Mouse (Mus musculus): Measurements from ENCODE around the gene Myrip.
"Not testable (repeated sequence)": the region's sequence is repeated elsewhere in the genome, so short reads cannot be mapped to it uniquely, and the experiment has no call there.

Myrip gene

DNA sequence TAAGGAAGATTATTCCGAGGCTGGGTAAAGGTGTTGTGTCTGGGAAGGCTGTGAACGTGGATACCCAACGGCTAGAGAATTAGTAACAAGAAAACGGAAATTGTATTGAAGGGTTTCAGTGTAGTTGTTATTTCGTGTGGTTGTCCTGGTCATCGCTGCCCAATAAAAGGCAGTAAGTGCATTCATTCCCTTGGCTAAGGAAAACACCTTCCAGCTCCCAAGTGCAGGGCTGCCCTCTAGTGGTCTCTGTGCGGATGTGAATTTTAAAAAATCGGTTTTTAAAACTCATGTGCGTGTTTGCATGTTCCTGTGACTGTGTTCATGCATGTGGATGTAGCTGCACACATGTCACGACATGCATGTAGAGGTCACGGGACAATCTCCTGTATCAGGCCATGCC lies 76.4 kb downstream of the Myrip start:
- peak; percentile 24 for DNase-seq (ENCODE audit: extremely low spot score, low read depth, low spot score)

GRCm38 (mm10) chr9:120395188-120395587 lies 93.9 kb downstream of the Myrip start:
- DNase-seq (ENCODE audit: extremely low spot score, low read depth, low spot score): no peak

GRCm38 (mm10) chr9:120396579-120397185 lies 95.4 kb downstream of the Myrip start:
- DNase-seq (ENCODE audit: extremely low spot score, low read depth, low spot score): no peak

DNA sequence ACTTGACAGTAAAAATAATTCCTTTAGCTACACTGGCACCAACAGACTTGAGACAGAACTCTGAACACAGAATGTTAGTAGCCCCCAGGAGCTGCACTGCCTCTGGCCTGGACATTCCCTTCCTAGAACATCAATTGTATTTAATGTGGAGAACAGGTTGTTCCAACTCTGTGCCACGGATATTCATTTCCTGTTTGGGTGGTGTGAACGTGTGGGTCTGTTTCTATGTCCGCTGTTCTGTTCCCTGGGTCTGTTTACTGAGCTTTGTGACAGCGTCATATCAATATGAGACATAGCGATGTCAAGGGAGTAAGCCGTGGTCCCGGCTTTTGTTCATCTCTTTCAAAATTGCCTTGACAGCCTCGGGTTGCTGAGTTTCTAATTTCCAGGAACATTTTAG lies 97.0 kb downstream of the Myrip start:
- no peak for DNase-seq (ENCODE audit: extremely low spot score, low read depth, low spot score)

- not testable (repeated sequence) for DNase-seq (ENCODE audit: extremely low spot score, low read depth, low spot score)
Observed at GRCm38 (mm10) chr9:120399537-120399936, 98.2 kb downstream of the Myrip start.

- DNase-seq (ENCODE audit: extremely low spot score, low read depth, low spot score): no peak
Observed at GRCm38 (mm10) chr9:120402368-120402767, 101.1 kb downstream of the Myrip start.

DNA sequence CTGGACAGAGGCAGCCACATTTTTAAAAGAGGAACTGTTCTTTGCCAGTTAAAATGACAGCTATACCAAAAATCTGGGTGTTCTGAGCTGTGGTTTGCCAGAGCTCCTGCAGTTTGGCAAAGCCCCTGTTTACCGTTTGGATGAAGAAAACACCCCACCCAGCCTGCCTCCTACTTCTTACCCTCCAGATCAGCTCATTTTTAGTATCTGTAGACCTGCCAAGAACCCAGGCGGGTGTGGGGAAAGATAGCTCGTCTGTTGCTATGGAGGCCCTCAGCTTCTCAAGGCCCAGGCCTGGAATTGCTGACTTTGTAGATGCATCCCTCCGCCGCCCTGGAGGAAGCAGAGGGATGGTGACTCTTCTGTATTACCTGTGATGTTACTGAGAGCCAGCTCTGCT lies 102.3 kb downstream of the Myrip start:
- DNase-seq (ENCODE audit: extremely low spot score, low read depth, low spot score): no peak

DNA sequence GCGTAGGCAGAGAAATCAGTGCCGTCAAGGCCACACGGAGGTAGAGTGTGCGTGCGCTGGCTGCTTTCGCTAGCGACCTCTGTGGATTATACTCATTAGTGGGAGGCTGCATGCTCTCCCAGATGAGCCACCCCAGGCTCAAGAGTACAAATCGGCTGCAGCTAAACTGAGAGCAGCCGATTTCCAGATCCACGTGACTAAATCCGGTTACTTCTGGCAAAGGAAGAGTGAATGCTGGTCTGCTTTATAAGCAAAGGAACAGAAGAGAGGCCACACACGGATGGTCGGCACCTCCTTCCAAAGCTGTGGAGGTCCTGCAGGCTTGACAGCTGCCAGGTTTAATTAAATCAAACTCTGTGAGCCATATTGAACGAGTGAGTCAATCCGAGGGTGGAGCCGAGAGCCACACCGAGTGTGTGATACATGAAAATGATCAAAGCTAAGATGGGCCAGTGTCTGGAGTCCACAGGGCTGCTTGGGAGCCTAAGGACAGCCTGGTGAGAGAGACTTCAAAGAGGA lies 108.4 kb downstream of the Myrip start:
- no peak for DNase-seq (ENCODE audit: extremely low spot score, low read depth, low spot score)

DNA sequence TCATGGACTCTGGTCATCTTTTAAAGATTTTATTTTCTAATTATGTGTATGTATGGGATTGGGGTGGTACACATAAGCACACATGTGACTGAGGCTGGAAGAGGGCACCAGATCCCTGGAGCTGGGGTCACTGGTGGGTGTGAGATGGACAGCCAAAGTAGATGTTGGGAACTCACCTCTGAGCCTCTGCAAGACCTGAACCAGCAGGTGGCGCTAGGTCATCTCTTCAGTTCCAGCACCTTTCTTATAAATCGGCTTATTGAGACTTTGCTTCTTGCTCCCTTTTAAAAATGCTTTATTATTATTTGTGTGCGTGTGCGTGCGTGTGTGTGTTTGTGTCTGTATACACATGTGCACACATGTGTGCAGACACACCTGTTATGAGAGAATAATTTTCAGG lies 109.1 kb downstream of the Myrip start:
- DNase-seq (ENCODE audit: extremely low spot score, low read depth, low spot score): peak; percentile 10

- DNase-seq (ENCODE audit: extremely low spot score, low read depth, low spot score): peak; percentile 70
Observed at GRCm38 (mm10) chr9:120415504-120415903, 114.2 kb downstream of the Myrip start.

DNA sequence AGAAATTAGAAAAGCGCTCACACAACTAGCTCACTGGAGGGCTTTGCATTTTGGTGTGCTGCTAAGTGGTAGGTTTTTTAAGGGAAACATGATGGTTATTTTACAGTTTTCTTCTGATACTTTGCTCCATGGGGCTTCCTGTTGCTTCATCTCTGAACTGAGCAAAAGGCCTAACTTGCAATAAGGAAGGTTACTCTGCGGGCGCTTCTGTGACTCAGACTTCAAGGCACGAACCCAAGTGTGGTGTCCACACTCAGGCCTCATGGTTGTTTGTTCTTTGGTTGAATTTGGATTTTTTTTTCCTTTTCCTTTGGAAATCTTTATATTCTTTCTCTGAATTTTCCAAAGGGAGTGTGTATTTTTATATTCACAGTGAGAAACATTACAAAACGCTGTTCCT lies 114.8 kb downstream of the Myrip start:
- DNase-seq (ENCODE audit: extremely low spot score, low read depth, low spot score): no peak

DNA sequence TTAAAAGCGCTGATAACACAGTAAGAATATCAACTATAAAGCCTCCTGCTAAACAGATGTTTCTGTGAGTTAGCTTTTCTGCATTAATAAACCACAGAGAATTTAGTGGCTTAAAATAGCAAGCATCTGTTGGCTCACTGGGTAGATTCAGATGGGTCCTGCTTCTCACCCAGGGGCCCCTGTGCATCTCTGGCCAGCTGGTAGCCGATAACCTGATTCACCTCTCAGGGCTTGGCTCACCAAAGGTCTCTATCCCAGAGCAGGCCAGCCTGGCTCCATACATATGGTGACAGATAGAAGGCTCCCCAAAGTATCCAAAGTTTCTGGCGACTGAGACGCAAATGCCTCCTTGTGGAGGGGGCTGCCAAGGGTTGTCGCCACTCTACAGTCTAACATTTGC lies 115.4 kb downstream of the Myrip start:
- no peak for DNase-seq (ENCODE audit: extremely low spot score, low read depth, low spot score)

GRCm38 (mm10) chr9:120418582-120418981 lies 117.3 kb downstream of the Myrip start:
- no peak for DNase-seq (ENCODE audit: extremely low spot score, low read depth, low spot score)

DNA sequence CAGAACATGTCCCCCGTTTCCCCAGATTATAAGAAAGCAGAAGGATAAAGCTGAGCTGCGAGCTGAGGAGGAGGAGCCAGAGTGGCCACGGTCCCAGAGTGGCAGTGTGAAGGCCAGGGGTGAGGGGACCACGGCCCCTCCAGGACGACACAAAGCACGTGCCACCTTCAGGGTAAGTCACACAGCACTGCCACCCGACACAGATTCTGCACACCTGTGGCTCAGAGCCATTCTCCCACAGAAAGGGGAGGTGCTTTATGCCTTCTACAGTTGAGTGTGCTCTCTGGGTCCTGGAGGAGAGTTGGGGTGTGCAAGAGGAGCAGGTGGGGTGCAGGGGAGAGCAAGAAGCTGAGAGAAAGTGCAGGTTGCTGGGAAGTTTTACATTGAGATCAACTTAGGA lies 123.3 kb downstream of the Myrip start:
- DNase-seq (ENCODE audit: extremely low spot score, low read depth, low spot score): no peak

- peak; percentile 33 for DNase-seq (ENCODE audit: extremely low spot score, low read depth, low spot score)
Observed at GRCm38 (mm10) chr9:120425768-120426167, 124.5 kb downstream of the Myrip start.

- DNase-seq (ENCODE audit: extremely low spot score, low read depth, low spot score): no peak
Observed at GRCm38 (mm10) chr9:120428181-120428580, 126.9 kb downstream of the Myrip start.

- peak; percentile 90 for DNase-seq (ENCODE audit: extremely low spot score, low read depth, low spot score)
Observed at GRCm38 (mm10) chr9:120433747-120434146, 132.4 kb downstream of the Myrip start.

GRCm38 (mm10) chr9:120435841-120436240 lies 134.5 kb downstream of the Myrip start:
- DNase-seq (ENCODE audit: extremely low spot score, low read depth, low spot score): no peak

DNA sequence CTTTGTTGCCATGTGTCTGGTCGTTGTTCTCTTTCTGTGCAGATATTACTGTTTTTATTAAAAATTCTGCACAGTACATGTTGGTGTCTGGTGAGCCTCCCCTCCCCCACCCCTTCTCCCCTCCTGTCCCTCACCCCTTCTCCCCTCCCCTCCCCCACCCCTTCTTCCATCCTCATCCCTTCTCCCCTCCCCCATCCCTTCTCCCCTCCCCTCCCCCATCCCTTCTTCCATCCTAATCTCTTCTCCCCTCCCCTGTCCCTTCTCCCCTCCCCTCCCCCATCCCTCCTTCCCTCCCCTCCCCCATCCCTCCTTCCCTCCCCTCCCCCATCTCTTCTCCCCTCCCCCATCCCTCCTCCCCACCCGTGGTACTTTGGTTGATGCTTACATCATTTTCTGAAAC lies 135.5 kb downstream of the Myrip start:
- DNase-seq (ENCODE audit: extremely low spot score, low read depth, low spot score): no peak

GRCm38 (mm10) chr9:120437266-120437876 lies 136.1 kb downstream of the Myrip start:
- DNase-seq (ENCODE audit: extremely low spot score, low read depth, low spot score): no peak

DNA sequence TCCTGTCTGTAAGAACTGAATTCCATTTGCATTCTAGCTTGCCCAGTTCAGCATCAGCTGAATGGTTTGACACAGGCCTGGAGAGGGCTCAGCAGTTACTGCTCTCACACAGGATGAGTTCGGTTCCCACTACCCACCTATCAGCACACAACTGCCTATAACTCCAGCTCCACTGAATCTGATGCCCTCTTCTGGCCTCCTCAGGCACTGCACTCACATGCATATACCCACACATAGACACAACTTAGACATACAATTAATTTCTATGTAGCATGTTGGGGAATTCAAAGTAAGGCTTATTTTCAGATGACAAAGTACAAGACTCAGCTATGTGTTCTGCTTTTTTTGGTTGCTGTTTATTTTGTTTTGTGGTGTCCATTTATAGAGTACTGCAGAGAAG lies 137.0 kb downstream of the Myrip start:
- DNase-seq (ENCODE audit: extremely low spot score, low read depth, low spot score): no peak

- no peak for DNase-seq (ENCODE audit: extremely low spot score, low read depth, low spot score)
Observed at GRCm38 (mm10) chr9:120438781-120439180, 137.5 kb downstream of the Myrip start.

DNA sequence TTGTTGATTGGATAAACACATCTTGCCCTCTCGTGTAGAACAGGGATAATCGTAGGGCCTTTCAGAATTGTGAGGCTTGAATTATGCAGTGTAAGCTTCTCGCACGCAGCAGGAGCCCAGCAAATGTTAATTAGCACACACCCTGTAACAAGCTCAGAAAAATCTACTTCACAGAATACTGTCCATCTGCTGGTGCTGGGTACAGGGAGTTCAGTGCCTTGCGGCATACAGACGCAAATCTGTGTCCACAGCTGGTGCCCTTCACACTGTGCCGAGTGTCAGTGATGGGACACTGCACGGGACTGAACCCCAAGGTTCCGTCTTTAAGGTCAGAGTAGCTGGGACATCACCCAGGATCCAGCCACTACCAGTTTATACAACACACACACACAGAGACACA lies 143.3 kb downstream of the Myrip start:
- DNase-seq (ENCODE audit: extremely low spot score, low read depth, low spot score): no peak

All from hindlimb bud, embryonic 11.5 days (tissue).